Mouse (Mus musculus) cerebellum, adult 11 months (tissue): ENCODE results near the gene Fcrl6.

ENCODE experiments used
- DNase-seq: peaks from one replicate; pipeline ENCODE4 v3.0.0; 2022

Gene Fcrl6

DNA sequence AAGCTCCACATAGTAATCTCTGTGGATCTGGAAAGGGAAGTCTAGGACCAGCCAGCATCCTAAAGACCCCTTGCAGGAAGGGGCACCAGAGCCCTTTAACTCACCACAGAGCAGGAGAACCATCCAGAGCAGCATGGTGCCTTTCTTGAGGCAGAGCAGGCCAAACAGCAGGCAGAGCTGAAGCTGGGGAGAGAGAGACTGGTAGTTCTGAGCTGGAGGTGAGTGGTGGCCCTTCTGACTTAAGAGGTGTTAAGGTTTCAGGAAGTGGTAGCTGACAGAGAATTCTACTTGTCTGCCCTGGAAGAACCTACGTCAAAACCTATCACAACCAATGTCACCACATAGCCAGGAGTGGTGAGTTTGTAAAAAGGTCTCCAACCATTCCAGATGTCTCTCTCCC, at the start of gene Fcrl6:
Fcrl6 (minus strand) TSS at position 226 of the 400 bp plus-strand sequence.
- no peak for DNase-seq

- DNase-seq = no peak
Measured at GRCm38 (mm10) chr1:172651288-172651987, 49.1 kb upstream of the Fcrl6 start.

DNA sequence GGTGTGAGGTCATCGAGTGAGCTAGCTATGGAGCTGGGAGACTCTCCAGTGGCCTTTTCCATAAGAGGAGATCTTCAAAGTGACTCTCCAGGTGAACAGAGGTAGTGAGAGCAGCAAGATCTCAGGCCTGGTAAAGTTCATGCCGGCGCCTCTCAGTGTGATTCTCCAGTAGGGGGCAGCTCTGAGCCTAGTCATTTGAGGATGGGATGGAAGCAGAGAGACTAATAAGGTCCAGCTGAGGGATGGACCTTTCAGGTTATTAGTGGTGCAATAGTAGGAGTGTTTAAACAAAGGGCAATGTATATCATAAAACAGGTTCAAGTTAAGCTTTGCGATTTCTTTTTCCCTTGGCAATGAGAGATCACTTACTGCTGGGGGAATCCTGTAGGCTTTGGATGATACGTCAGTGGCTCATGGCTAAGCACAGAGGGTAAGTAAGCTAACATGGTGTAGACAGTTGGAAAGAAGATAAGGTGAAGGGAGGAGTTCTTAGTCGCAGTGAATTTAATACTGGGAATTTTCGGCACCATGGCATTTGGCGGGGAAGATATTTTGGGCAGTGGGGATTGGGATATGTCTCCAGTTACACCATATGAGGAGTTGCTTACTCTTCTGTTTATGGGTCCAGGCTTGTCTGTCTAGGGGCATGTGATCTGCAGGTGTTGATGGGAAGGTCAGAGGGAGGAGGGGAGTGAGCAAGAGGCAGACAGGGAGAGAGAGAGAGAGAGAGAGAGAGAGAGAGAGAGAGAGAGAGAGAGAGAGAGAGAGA, 48.4 kb upstream of the Fcrl6 start:
- DNase-seq = no peak

GRCm38 (mm10) chr1:172649396-172649795, 47.0 kb upstream of the Fcrl6 start:
- DNase-seq = no peak

- DNase-seq = no peak
Measured at GRCm38 (mm10) chr1:172647236-172647635, 44.9 kb upstream of the Fcrl6 start.

DNA sequence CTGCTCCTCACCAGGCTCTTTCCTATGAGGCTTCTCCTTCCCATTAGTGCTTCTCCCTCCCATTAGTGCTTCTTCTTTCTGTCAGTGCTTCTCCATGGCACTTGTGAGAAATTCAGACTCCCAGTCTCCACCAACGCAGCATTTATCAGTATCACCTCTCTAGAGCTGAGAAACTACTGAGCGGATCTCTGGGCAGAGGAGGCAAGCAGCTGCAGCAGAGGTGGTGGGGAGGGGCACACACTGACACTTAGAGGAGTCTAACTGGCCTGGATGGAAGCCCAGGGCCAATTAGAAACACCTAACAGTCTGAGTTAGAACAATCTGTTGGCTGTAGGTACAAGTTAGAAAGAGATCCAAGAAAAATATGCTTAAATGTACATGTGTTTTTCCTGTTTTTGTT, 36.4 kb upstream of the Fcrl6 start:
- no peak for DNase-seq

GRCm38 (mm10) chr1:172637801-172638200, 35.5 kb upstream of the Fcrl6 start:
- DNase-seq = no peak

DNA sequence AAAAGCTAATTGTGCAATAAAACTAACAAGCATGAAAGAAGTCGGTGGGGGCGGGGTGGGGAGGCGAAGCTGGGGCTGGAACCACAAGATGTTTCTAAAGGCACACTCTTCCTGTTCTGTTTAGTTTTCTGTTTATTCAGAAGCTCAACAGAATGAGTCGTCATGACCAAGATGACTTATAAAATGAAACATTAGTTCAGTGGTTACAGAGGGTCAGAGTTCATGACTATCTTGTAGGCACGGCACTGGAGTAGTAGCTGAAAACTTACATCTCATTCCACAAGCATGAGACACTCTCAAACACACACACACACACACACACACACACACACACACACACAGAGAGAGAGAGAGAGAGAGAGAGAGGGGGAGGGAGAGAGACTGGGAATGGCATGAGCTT, 33.9 kb upstream of the Fcrl6 start:
- no peak for DNase-seq

DNA sequence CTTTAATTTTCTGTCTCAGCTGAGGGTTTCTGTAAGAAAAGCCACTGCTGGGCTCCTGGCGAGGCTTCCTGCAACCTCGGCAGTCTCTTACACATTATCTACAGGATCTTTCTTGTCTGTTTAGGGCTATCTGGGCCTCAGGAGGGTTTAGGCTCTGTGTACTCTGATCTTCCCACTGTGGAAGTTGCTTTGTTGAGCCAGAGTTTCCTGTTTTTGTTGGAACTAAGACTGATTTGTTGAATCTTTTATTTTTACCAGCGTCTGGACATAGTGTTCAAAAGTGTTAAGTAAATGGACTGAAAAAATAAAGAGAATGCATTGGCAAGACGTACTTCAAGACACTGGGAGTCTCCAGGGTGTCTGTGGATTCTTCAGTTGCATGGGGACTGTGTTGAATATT, 32.9 kb upstream of the Fcrl6 start:
- no peak for DNase-seq

GRCm38 (mm10) chr1:172634136-172634535, 31.8 kb upstream of the Fcrl6 start:
- DNase-seq = no peak

GRCm38 (mm10) chr1:172632451-172633326, 30.3 kb upstream of the Fcrl6 start, which contains the start of gene Dusp23:
Dusp23 (minus strand) TSS chr1:172632962.
- DNase-seq = peak; percentile 96

- DNase-seq = no peak
Measured at GRCm38 (mm10) chr1:172631721-172632120, 29.4 kb upstream of the Fcrl6 start.

GRCm38 (mm10) chr1:172629831-172630230, 27.5 kb upstream of the Fcrl6 start:
- no peak for DNase-seq

DNA sequence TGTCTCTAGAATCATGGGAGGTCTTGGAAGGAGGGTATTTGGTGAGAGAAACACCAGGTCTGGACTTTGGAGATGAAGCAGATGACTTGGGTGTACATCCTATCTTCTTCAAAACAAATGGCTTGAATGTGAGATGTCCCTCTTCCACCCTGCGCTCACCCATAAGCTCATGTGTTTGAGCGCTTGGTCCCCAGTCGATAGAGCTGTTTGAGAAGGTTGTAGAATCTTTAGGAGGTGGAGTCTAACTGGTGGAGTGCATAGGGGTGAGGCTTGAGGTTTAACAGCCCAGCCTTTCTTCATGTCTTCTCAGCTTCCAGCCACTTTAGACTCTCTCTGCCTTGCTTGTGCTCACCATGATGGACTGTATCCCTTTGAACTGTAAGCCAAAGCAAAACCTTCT, 24.0 kb upstream of the Fcrl6 start:
- no peak for DNase-seq

GRCm38 (mm10) chr1:172624081-172624480, 21.7 kb upstream of the Fcrl6 start:
- DNase-seq = no peak

DNA sequence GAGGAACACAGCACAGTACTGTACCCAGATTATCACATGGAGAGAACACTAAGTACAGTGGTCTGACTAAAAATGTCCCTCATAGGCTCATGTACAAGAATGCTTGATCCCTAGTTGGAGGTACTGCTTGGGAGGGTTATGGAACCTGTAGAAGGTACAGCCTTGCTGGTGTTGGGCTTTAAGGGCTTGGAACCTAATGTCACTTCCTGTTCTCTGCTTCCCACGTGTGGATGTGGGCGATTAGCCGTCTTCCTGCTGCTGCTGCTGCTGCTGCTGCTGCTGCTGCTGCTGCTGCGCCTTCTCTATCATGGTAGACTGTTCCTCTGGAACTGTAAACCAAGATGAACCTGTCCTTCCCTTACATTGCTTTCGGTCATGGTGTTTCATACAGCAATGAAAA, 21.2 kb upstream of the Fcrl6 start:
- no peak for DNase-seq

- peak; percentile 65 for DNase-seq
Measured at GRCm38 (mm10) chr1:172619235-172619634, 16.9 kb upstream of the Fcrl6 start.

GRCm38 (mm10) chr1:172618141-172618540, 15.8 kb upstream of the Fcrl6 start:
- DNase-seq = no peak

- DNase-seq = no peak
Measured at GRCm38 (mm10) chr1:172617365-172618076, 15.2 kb upstream of the Fcrl6 start.

- no peak for DNase-seq
Measured at GRCm38 (mm10) chr1:172616537-172617300, 14.4 kb upstream of the Fcrl6 start.

DNA sequence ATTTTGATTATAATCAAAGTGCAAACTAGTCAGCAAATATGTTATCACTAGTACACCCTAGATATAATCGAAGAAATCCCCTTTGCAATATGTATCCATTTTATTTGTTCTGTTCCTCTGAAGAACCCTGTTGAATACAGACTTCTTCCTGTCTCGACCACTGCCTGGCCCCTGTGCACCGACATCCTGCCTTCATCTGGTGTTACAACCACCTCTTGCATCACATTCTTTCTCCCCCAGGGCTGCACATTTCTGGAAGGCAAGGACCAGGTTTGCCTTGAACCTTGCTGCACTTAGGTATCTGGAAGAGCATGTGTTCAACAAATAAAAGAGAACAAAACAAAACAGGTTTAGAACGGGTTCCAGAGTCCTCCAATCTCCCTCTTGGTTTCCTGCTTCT, 13.1 kb upstream of the Fcrl6 start:
- no peak for DNase-seq

DNA sequence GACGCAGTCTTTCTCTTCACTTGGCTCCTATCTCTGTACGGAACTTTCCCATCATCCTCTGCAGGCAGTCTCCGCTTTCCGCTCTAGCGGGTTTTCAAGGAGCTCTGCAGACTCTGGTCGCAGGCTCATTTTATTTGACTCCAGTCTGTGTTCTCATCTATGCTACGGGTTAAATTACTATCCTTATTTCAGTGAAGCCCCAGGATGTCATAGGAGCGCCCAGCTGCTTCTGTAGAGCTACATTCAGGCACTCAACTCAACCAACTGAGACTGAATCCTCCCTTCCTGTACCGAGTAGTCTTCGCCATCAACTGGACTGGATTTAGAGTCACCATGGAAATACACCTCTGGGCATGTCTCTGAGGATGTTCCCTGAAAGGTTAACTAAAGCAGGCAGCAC, 12.3 kb upstream of the Fcrl6 start:
- no peak for DNase-seq
